Mouse (Mus musculus) adrenal gland, postnatal 10 days (tissue): ENCODE measurements at regions not wholly inside any gene's neighbourhood (a gene's known extent, or its start where the extent isn't known, plus 50 kb on each side); places are given as distances from the start of the nearest gene placed in this dataset.
A peak's percentile ranks its signal among the peaks of the same experiment; 100 is the strongest.

ENCODE experiments used
- DNase-seq: peaks from one replicate; pipeline ENCODE4 v3.0.0; 2021; ENCODE audit warnings: mixed read lengths

GRCm38 (mm10) chr15:8903651-8904050 lies 64.1 kb upstream of the Ranbp3l start:
- DNase-seq, result no peak

DNA sequence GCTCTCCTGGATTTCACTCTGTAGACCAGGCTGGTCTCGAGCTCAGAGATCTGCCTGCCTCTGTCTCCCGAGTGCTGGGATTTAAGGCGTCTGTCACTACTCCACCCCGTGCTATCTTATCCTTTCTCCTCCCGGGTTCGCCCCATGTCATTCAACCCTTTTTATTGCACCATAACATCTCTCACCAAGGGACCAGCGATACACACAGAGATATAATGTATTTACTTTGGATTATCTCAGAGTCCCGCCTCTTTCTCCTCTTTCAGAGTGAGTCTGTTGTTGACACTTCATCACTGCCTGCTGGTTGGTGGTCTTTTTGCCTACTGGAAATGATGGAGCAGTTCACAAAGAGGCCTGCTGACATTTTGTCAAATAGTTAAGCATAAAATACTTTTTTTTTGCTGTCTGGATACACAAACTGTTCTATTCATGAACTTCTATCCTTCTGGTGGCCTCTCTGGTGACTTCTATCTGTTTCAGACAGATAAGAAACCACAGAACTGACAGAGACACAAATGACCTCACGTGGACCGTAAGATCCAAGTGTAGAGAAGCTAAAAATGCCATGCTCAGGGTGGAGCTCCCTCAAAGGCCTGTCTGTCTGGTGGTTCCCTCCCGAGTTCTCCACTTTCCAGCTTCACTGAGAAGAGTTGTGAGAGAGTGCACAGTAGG lies 70.1 kb upstream of the Ranbp3l start:
- no peak for DNase-seq

- no peak for DNase-seq
Observed at GRCm38 (mm10) chr15:8896856-8897255, 70.9 kb upstream of the Ranbp3l start.

DNA sequence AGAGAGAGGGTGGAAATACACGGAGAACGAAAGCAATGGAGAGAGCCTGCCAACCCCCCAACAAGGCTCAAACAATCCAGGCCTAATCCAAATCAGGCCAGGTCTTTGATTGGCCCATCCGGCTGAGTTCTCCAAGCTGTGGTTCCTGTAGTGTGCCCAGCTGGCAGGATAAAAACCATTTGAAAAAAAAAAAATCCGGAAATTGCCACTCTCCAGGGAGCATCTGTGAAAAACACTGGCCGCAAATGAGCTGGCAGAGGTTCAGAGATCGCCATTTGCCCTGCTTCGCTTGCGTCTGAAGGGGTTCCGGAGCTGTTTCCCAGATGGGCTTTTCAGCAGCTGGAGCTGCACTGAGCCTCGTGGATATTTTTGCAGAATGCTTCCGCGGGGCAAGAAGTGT lies 71.4 kb upstream of the Ranbp3l start:
- peak; percentile 21 for DNase-seq

GRCm38 (mm10) chr15:8885585-8885984 lies 82.2 kb upstream of the Ranbp3l start:
- peak; percentile 25 for DNase-seq

- no peak for DNase-seq
Observed at GRCm38 (mm10) chr15:8884608-8885467, 82.9 kb upstream of the Ranbp3l start.

GRCm38 (mm10) chr15:8882880-8883539 lies 84.7 kb upstream of the Ranbp3l start:
- DNase-seq, result no peak

GRCm38 (mm10) chr15:8874884-8875493 lies 92.8 kb upstream of the Ranbp3l start:
- DNase-seq, result no peak

GRCm38 (mm10) chr15:8868021-8868420 lies 99.7 kb upstream of the Ranbp3l start:
- DNase-seq, result no peak

GRCm38 (mm10) chr15:8867160-8867891 lies 100.4 kb upstream of the Ranbp3l start:
- DNase-seq, result no peak

DNA sequence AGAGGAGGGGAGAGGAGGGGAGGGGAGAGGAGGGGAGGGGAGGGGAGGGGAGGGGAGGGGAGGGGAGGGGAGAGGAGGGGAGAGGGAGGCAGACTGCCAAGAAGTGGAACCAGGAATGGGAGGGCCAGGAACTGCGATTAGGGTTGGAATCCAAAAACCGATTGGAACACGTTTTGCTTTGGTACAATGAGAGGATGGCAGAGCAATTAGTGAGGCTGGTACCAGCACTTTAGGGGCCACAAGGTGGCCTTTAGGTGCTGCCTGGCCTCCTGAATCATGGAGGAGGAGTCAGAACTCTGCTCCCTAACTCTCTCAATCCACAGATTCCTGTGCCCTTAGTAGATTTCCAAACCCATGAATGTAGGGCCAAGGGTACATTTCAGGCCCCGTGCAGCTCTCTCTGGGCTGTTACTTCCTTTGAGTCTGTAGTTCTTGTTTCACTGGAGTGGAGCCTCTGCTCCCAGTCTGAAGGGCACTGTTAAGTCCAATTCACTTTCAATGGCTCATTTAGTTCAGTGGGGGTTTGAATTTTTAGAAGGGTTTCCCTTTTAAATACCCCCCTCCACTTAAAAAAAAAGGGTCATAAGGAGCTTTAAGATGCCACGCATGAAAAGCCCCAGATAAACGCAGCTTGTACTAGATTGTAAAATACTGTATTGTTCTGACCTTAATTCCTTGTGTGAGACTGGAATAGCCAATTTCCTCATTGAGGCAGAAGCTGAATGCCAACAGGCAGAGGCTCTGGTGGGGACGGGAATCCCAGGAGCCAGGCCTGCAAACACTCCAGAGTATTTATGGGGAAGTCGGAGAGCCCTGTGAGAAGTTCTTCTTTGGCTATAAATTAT lies 102.4 kb upstream of the Ranbp3l start:
- DNase-seq, result no peak

DNA sequence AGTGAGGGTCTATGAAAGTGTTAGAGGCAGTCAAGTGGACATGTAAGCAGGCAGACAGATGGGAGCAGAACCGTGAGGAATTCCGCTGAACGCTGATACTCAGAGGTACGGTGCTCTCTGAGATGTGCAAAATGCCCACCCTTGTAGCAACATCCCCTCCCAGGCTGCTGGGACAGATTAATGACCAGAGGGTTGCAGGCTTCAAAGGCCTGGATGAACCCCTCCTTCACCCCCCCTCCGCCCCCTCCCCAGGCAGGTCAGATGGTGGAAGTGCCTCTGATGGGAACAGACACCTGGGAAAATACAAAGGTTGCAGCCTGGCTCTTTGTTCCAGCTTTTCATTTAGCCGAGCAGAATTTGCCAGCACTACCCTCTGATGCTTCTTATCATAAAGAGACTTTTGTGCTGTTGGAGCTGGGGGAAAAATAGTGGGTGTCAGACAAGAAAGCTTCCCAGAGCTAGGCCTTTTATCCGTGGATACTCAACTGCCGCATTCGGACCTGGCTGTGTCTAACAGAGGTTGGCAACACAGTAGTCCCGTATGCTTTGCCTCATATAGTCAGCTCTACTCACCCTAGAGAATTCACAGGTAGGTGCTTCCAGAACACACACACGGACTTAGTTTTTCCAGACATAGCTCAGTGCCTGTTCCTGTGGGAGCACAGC lies 111.2 kb upstream of the Ranbp3l start:
- no peak for DNase-seq

GRCm38 (mm10) chr15:8855511-8855910 lies 112.2 kb upstream of the Ranbp3l start:
- no peak for DNase-seq

DNA sequence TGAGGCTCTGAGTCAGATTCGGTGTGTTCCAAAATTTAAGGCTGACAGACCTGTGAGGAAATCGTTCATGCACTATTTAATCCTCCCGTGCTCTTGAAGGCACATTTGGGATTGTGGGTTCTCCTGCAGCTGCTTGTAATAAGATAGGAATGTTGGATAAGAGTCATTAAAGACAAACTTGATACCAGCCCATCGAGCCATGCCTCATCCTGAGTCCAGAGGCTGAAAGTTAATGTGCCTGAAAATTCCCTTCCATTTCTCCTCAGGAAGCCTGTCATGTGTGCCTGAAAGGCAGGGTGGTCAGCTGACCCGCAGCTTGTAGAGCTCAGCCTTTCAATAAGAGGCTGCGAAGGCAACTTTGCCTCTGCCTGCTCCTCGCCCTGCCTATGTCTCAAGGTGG lies 113.4 kb upstream of the Ranbp3l start:
- DNase-seq, result no peak

DNA sequence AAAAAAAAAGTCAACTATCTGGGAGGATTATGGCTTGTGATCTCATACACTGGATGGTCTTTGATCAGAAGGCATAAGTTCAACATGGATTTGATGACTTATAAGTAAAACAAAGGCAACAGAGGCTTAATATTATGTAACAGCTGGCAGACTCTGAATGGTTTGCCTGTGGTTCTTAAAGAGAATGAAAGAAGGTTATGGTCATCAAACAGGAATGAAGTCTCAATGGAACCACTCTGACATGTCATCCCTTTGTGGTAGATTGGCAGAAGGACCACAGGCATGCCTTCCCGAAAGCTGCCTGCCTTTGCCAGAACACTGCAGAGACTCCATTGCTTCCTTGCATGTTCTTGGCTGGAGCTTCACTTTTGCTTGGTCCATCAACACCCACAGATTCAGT lies 116.8 kb upstream of the Ranbp3l start:
- no peak for DNase-seq

DNA sequence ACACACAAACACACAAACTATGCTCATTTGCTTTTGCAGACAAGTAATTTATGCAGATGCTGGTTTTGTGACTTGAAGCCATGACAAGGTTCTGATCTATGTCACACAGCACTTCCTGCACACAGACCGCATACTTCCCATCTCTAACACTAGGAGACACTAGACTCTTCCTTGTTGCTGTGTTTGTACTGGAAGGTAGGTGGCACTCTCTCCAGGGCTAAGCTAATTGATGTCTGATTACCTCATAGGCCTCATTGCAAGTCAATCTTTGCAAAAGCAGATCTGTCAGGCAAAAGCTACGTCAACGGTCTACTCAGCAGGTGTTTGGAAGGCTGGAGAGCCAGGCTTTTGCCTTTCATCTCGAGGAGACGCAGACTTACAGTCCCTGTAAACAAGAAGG lies 118.3 kb upstream of the Ranbp3l start:
- DNase-seq, result no peak

DNA sequence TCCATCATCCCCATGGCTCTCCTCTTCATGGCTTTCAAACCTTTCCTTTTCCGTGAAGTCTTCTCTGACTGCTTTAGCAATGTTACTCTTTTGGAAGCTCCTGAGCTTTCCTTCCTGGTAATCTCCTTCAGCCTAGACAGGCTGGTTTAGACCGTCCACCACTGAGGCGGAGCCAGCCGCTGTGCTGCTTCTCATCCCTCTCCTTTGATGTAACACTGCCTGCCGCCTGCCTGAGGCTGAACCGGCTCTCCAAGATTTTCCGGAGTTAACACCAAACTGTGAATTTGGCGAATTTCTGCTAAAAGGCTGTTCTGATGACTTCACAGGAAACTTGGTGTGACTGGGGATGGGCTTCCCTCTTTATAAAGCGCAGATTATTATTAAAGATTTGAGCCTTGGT lies 125.6 kb upstream of the Ranbp3l start:
- DNase-seq, result no peak

DNA sequence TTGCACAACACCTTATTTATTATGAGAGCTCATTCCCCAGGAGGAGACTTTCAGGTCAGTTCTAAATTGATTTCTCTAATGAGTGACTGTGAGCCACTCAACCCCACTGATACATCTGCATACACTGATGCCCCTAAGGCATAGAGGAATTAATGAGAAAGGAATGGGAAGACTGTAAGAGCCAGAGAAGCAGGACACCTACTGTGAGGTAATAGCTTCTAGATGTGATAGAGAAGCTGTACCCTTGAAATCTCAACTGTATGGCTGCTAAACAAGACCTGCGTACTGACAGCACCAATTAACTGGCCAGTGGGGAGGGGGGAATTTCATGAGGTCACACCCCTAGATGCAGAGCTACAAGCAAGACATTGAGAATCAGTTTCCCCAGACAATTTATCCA lies 128.3 kb upstream of the Ranbp3l start:
- DNase-seq, result no peak

DNA sequence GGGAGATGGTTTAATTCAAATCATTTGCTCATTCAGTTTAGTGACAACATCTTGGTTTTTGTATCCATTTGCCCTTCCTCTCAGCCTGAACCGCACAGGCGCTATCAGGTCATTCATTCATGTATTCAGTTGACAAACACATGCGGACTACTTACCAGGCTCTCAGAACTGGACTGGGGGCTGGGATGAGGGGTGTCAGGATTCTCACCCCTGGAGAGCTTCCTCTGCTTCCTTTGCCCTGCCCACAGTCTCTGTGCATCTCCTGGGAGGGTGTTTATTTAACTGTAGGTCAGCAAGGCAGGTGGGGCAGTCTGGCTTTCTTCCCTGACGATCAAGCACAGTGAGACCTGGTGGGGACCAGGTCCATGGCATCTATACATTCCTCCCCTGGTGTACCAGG lies 123.6 kb upstream of the Slc1a3 start:
- DNase-seq, result no peak

GRCm38 (mm10) chr15:8832970-8833369 lies 122.4 kb upstream of the Slc1a3 start:
- peak; percentile 9 for DNase-seq
